Mouse (Mus musculus) liver, postnatal 0 days (tissue): ENCODE data around the gene Eml1.

Experiments
- CTCF ChIP-seq: sonication (generic); IDR thresholded peaks from 2 replicates; pipeline ENCODE4 v1.5.1; 2016; ENCODE audit warnings: antibody characterized with exemption, low read depth
- EP300 ChIP-seq: IDR thresholded peaks from 2 replicates; pipeline ENCODE4 v1.6.1; 2016; ENCODE audit warnings: antibody characterized with exemption, low read depth, mild to moderate bottlenecking

- TF ChIP-seq CTCF, result no peak
- no peak for TF ChIP-seq EP300
Observed at GRCm38 (mm10) chr12:108453561-108454044, 82.8 kb downstream of the Eml1 start.
